Mouse (Mus musculus) E14TG2a.4 (cell line): ENCODE results near the gene Grin2a.

Source experiments
- H3K27me3 ChIP-seq: 2 replicates; pipeline ENCODE4 v1.6.1; 2014; ENCODE audit warnings: low read length, control low read depth; ENCODE audit not compliant: insufficient read depth
- H3K36me3 ChIP-seq: 2 replicates; pipeline ENCODE4 v1.6.1; 2014; ENCODE audit warnings: low read length, control low read depth; ENCODE audit not compliant: insufficient read depth
- H3K4me1 ChIP-seq: replicated peaks from 2 replicates; pipeline ENCODE4 v1.6.1; 2014; ENCODE audit warnings: low read depth, low read length, control low read depth
- H3K4me3 ChIP-seq: replicated peaks from 2 replicates; pipeline ENCODE4 v1.5.1; 2014; ENCODE audit warnings: mild to moderate bottlenecking, low read length
- H3K9me3 ChIP-seq: 2 replicates; pipeline ENCODE4 v1.6.1; 2014; ENCODE audit warnings: low read length, control low read depth
- CTCF ChIP-seq: conservative IDR thresholded peaks from 2 replicates; pipeline ENCODE4 v1.5.1; 2014; ENCODE audit warnings: low read length
- NANOG ChIP-seq: IDR thresholded peaks from 2 replicates; pipeline ENCODE4 v1.6.1; 2014; ENCODE audit warnings: borderline replicate concordance, low read length, mixed read lengths
- POU5F1 ChIP-seq: IDR thresholded peaks from 2 replicates; pipeline ENCODE4 v1.6.1; 2014; ENCODE audit warnings: low read length, borderline replicate concordance

Gene Grin2a

GRCm38 (mm10) chr16:9749661-9750060 is 245.7 kb downstream of the Grin2a start:
- Histone ChIP-seq H3K9me3 (no peaks in the 10 kb centered on the region), H3K27me3 (no peaks in the 10 kb centered on the region), H3K4me1 (0 out of 2 replicates have a peak, but pooled peaks cover 3% of the 10 kb centered on the region), H3K36me3 (no peaks in the 10 kb centered on the region), H3K4me3 (no peak overlapping the region)
- TF ChIP-seq POU5F1 (no peak), CTCF (no peak), NANOG (no peak)

GRCm38 (mm10) chr16:9742443-9742842 is 252.9 kb downstream of the Grin2a start:
- Histone ChIP-seq H3K4me1 (no peaks in the 10 kb centered on the region), H3K9me3 (no peaks in the 10 kb centered on the region), H3K4me3 (no peak overlapping the region), H3K27me3 (no peaks in the 10 kb centered on the region), H3K36me3 (no peaks in the 10 kb centered on the region)
- no peak for TF ChIP-seq CTCF
- TF ChIP-seq NANOG: no peak
- no peak for TF ChIP-seq POU5F1

- Histone ChIP-seq H3K4me1 (no peaks in the 10 kb centered on the region), H3K4me3 (no peak overlapping the region), H3K27me3 (no peaks in the 10 kb centered on the region), H3K9me3 (no peaks in the 10 kb centered on the region), H3K36me3 (no peaks in the 10 kb centered on the region)
- TF ChIP-seq POU5F1: no peak
- no peak for TF ChIP-seq CTCF
- TF ChIP-seq NANOG: no peak
These were observed 256.7 kb downstream of the Grin2a start for GRCm38 (mm10) chr16:9738679-9739078.

DNA sequence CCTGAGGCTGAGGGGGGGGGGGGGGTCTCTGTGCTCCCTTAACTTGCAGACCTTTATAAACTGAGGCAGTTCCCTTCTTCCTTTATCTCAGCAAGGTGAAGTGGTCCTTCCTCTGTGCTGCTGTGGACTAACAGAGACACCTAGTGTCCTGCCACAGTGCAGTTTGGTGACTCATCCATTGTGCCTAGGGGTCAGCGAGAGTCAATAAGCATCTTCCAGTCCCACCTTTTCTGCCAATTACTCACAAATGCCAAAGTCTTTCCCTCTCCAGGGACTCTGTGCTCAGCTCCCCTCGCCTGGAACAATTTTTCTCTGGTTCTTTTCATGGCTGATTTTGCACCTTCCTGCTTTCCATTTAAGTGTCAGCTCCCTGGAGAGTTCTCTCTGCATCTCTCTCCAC is 258.2 kb downstream of the Grin2a start:
- Histone ChIP-seq H3K9me3 (no peaks in the 10 kb centered on the region), H3K4me3 (no peak overlapping the region), H3K36me3 (no peaks in the 10 kb centered on the region), H3K4me1 (no peaks in the 10 kb centered on the region), H3K27me3 (no peaks in the 10 kb centered on the region)
- TF ChIP-seq CTCF (no peak), NANOG (no peak), POU5F1 (no peak)

DNA sequence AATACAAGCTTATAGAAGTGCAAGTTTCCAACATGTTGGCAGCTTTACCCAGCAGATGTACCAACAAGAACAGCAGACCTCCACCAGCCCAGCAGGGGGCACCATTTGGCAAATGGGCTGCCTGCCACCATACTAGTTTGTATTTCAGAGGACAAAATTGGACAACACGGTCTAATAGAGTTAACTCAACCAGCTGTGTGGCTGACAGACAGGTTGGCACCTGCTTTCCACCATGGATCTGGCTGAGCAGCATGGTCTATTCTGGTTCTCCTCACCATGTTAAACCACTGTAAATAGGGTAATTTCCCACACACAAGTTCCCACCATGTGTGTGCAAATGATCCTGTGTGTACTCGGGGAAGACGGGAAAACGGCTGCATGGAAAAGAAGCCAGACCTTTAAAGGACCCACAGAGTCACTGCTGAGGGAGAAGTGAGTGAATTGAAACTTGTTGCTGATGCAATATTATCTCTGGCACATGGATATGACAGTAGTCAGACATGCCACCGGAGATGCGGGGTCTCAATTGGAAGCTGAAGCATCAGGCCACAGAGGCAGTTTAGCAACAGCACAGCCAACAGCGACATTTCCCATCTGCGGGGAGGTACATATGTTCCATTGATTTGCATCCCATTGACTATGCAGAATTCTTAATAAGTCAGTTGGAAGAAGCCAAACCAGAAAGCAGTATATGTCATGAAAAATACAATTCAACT is 259.8 kb downstream of the Grin2a start:
- no peak overlapping the region for H3K4me3 ChIP-seq
- TF ChIP-seq CTCF: peak; percentile 29
- no peak for TF ChIP-seq NANOG
- H3K36me3 ChIP-seq: no peaks in the 10 kb centered on the region
- H3K27me3 ChIP-seq: no peaks in the 10 kb centered on the region
- H3K4me1 ChIP-seq: no peaks in the 10 kb centered on the region
- no peaks in the 10 kb centered on the region for H3K9me3 ChIP-seq

DNA sequence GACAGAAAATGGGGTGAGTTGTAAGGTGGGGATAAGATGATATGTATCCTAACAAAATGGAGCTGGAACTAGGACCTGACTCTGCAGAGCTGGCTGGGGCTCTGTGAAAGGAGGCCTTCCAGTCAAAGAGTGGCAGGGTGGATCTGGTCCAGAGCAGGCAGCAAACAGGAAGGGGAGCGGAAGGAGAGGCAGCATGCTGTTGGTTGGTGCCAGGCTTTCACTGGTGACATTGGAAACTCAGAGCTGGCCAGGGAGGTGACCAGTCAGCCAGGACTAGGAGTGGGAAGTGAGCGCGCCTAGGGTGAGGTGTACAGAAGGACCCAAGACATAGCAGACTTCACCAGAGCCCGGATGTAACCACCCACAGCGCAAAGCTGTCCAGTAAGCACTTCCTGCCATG is 267.8 kb downstream of the Grin2a start:
- H3K4me1 ChIP-seq: no peaks in the 10 kb centered on the region
- no peaks in the 10 kb centered on the region for H3K36me3 ChIP-seq
- H3K27me3 ChIP-seq: no peaks in the 10 kb centered on the region
- H3K4me3 ChIP-seq: no peak overlapping the region
- H3K9me3 ChIP-seq: no peaks in the 10 kb centered on the region
- TF ChIP-seq CTCF: no peak
- TF ChIP-seq NANOG: no peak
- TF ChIP-seq POU5F1: no peak

GRCm38 (mm10) chr16:9725578-9726113 is 269.7 kb downstream of the Grin2a start:
- Histone ChIP-seq H3K4me1 (no peaks in the 10 kb centered on the region), H3K4me3 (no peak overlapping the region), H3K27me3 (no peaks in the 10 kb centered on the region), H3K9me3 (no peaks in the 10 kb centered on the region), H3K36me3 (no peaks in the 10 kb centered on the region)
- no peak for TF ChIP-seq CTCF
- TF ChIP-seq POU5F1: no peak
- TF ChIP-seq NANOG: no peak

GRCm38 (mm10) chr16:9711398-9711797 is 284.0 kb downstream of the Grin2a start:
- no peaks in the 10 kb centered on the region for H3K27me3 ChIP-seq
- H3K9me3 ChIP-seq: no peaks in the 10 kb centered on the region
- H3K4me3 ChIP-seq: no peak overlapping the region
- TF ChIP-seq CTCF (no peak), NANOG (no peak), POU5F1 (no peak)
- H3K4me1 ChIP-seq: peaks cover 2% of the 10 kb centered on the region
- H3K36me3 ChIP-seq: no peaks in the 10 kb centered on the region

GRCm38 (mm10) chr16:9709921-9710320 is 285.4 kb downstream of the Grin2a start:
- no peak for TF ChIP-seq CTCF
- no peak for TF ChIP-seq POU5F1
- TF ChIP-seq NANOG: no peak
- H3K4me1 ChIP-seq: no peaks in the 10 kb centered on the region
- no peak overlapping the region for H3K4me3 ChIP-seq
- H3K27me3 ChIP-seq: no peaks in the 10 kb centered on the region
- no peaks in the 10 kb centered on the region for H3K36me3 ChIP-seq
- H3K9me3 ChIP-seq: no peaks in the 10 kb centered on the region
